Mouse (Mus musculus) liver, embryonic 14.5 days (tissue): Measurements from ENCODE around the gene Xpo6. TPM values are rescaled to one million over a fixed set of nuclear protein-coding genes. Genes with fewer than 3 reads are reported as not detected.

Experiments
- ATAC-seq: fragments of 200-750 bp; cut with Nextera tagmentation; 2 replicates; pipeline ENCODE4 v1.8.0; 2017; ENCODE audit warnings: moderate number of reproducible peaks, mild to moderate bottlenecking, moderate library complexity; ENCODE audit not compliant: insufficient read depth
- DNase-seq, 3 experiments: peaks; one replicate each; pipeline ENCODE4 v3.0.0-alpha.2; 2012 to 2013; ENCODE audit warnings: low read depth in 3 of 3, low spot score in 3 of 3
- H3K27ac ChIP-seq: fragments of 300-500 bp; sonication (generic); 2 replicates; pipeline ENCODE4 v1.5.1; 2014; ENCODE audit warnings: moderate library complexity, mild to moderate bottlenecking, control low read depth, inconsistent platforms
- H3K27me3 ChIP-seq: fragments of 300-500 bp; sonication (generic); 2 replicates; pipeline ENCODE4 v1.6.1; 2014; ENCODE audit warnings: mild to moderate bottlenecking, low read length, moderate library complexity; ENCODE audit not compliant: control insufficient read depth, insufficient read depth
- H3K36me3 ChIP-seq: fragments of 300-500 bp; sonication (generic); replicated peaks from 2 replicates; pipeline ENCODE4 v1.6.1; 2014; ENCODE audit warnings: low read depth; ENCODE audit not compliant: control insufficient read depth, insufficient read depth
- H3K4me1 ChIP-seq, 2 experiments: fragments of 200-500 bp in 1 of 2; fragments of 300-500 bp in 1 of 2; sonication (generic) in 1 of 2; replicated peaks; 2 replicates each; pipeline ENCODE4 v1.6.1; 2012 to 2014; ENCODE audit warnings: antibody characterized with exemption in 1 of 2, inconsistent platforms in 1 of 2, low read length in 1 of 2; ENCODE audit not compliant: control insufficient read depth in 2 of 2, insufficient read depth in 2 of 2
- H3K4me2 ChIP-seq: fragments of 300-500 bp; sonication (generic); 2 replicates; pipeline ENCODE4 v1.6.1; 2014; ENCODE audit warnings: low read depth, mild to moderate bottlenecking, control low read depth, moderate library complexity
- H3K4me3 ChIP-seq, 2 experiments: fragments of 200-500 bp in 1 of 2; fragments of 300-500 bp in 1 of 2; sonication (generic) in 1 of 2; 2 replicates each; pipeline ENCODE4 v1.5.1; 2012 to 2014; ENCODE audit warnings: low read depth in 2 of 2, low read length in 2 of 2, mild to moderate bottlenecking in 2 of 2, control low read depth in 1 of 2, inconsistent platforms in 1 of 2, moderate library complexity in 1 of 2; ENCODE audit not compliant: insufficient read depth in 1 of 2
- H3K9ac ChIP-seq: fragments of 300-500 bp; sonication (generic); replicated peaks from 2 replicates; pipeline ENCODE4 v1.6.1; 2014; ENCODE audit warnings: mild to moderate bottlenecking, control low read depth, moderate library complexity
- H3K9me3 ChIP-seq: fragments of 300-500 bp; sonication (generic); 2 replicates; pipeline ENCODE4 v1.6.1; 2016; ENCODE audit warnings: low read length, mixed read lengths; ENCODE audit not compliant: control insufficient read depth
- CTCF ChIP-seq: IDR thresholded peaks from 2 replicates; pipeline ENCODE4 v1.5.1; 2016; ENCODE audit warnings: antibody characterized with exemption, low read depth, control low read depth
- EP300 ChIP-seq: IDR thresholded peaks from 2 replicates; pipeline ENCODE4 v1.6.1; 2016; ENCODE audit warnings: antibody characterized with exemption, low read depth
- WGBS: fragments of 180-500 bp; shearing (Covaris S2); extraction: QIAGEN DNeasy Blood & Tissue Kit; methylation state at CpG from one replicate; pipeline ENCODE4 v1.1.7; 2014; ENCODE audit not compliant: insufficient replicate concordance; 5-methylcytosine and 5-hydroxymethylcytosine counted together
- polyA plus RNA-seq, 2 experiments: library from polyadenylated mRNA; depleted of rRNA in 1 of 2; stranded (reverse) in 1 of 2; unstranded in 1 of 2; fragments of >200 nt; fragmentation: Nextera tagmentation in 1 of 2; extraction: Ambion mirVana in 1 of 2; gene quantifications; 2 replicates each; pipeline versions ENCODE4 v1.2.1 to v1.2.3; 2012 to 2014

Gene Xpo6
- polyA plus RNA-seq, 2 experiments, result 18.2 to 47.5 TPM

GRCm38 (mm10) chr7:126075058-126075457 lies 125.2 kb downstream of the Xpo6 start:
- no peak for ATAC-seq
- 16% methylated on average over 9 of the region's 9 CpGs for WGBS
- Histone ChIP-seq H3K27ac (no peak overlapping the region), H3K27me3 (peaks cover 4% of the 10 kb centered on the region; the same call in 1 of the 2 replicates), H3K36me3 (no peaks in the 10 kb centered on the region), H3K4me3 (no peak overlapping the region), H3K4me2 (no peak overlapping the region), H3K9ac (no peak overlapping the region), H3K9me3 (no peaks in the 10 kb centered on the region), H3K4me1 (peaks cover 0 to 2% of the 10 kb centered on the region in 2 experiments; a peak in 1 of 4 replicates)
- TF ChIP-seq EP300 (no peak), CTCF (no peak)
- no peak for DNase-seq

- ATAC-seq (no peak), DNase-seq (no peak)
- Histone ChIP-seq H3K36me3 (no peaks in the 10 kb centered on the region), H3K4me3 (no peak overlapping the region), H3K27ac (no peak overlapping the region), H3K27me3 (no peaks in the 10 kb centered on the region), H3K4me1 (peaks cover 0 to 2% of the 10 kb centered on the region in 2 experiments; a peak in 1 of 4 replicates), H3K9me3 (no peaks in the 10 kb centered on the region), H3K9ac (no peak overlapping the region), H3K4me2 (no peak overlapping the region)
- TF ChIP-seq CTCF, result peak; percentile 26; the same call in 1 of the 2 replicates
- TF ChIP-seq EP300, result no peak
- 74% methylated on average over 4 of the region's 4 CpGs for WGBS
Observed at GRCm38 (mm10) chr7:126070321-126070720, 130.0 kb downstream of the Xpo6 start.

GRCm38 (mm10) chr7:126066777-126067176 lies 133.5 kb downstream of the Xpo6 start:
- H3K27me3 ChIP-seq, result no peaks in the 10 kb centered on the region
- DNase-seq (no peak), ATAC-seq (no peak)
- no peak overlapping the region for H3K4me3 ChIP-seq
- H3K4me1 ChIP-seq, result no peaks in the 10 kb centered on the region
- 61% methylated on average over 14 of the region's 14 CpGs for WGBS
- H3K27ac ChIP-seq, result no peak overlapping the region
- H3K36me3 ChIP-seq, result no peaks in the 10 kb centered on the region
- TF ChIP-seq EP300, result no peak
- TF ChIP-seq CTCF, result no peak
- no peak overlapping the region for H3K9ac ChIP-seq
- no peak overlapping the region for H3K4me2 ChIP-seq
- H3K9me3 ChIP-seq, result no peaks in the 10 kb centered on the region

- WGBS, result 48% methylated on average over 5 of the region's 5 CpGs
- Histone ChIP-seq H3K4me3 (no peak overlapping the region), H3K27ac (no peak overlapping the region), H3K4me2 (no peak overlapping the region), H3K27me3 (no peaks in the 10 kb centered on the region), H3K9me3 (no peaks in the 10 kb centered on the region), H3K9ac (no peak overlapping the region), H3K36me3 (no peaks in the 10 kb centered on the region), H3K4me1 (no peaks in the 10 kb centered on the region)
- ATAC-seq, result no peak
- DNase-seq, result no peak
- no peak for TF ChIP-seq EP300
- TF ChIP-seq CTCF, result no peak
Observed at GRCm38 (mm10) chr7:126065243-126065876, 134.9 kb downstream of the Xpo6 start.

- H3K27me3 ChIP-seq, result no peaks in the 10 kb centered on the region
- no peak overlapping the region for H3K4me2 ChIP-seq
- TF ChIP-seq EP300, result no peak
- TF ChIP-seq CTCF, result no peak
- DNase-seq (no peak), ATAC-seq (no peak)
- no peaks in the 10 kb centered on the region for H3K9me3 ChIP-seq
- no peaks in the 10 kb centered on the region for H3K4me1 ChIP-seq
- no peaks in the 10 kb centered on the region for H3K36me3 ChIP-seq
- 73% methylated on average over 4 of the region's 4 CpGs for WGBS
- no peak overlapping the region for H3K4me3 ChIP-seq
- H3K9ac ChIP-seq, result no peak overlapping the region
- H3K27ac ChIP-seq, result no peak overlapping the region
Observed at GRCm38 (mm10) chr7:126062228-126062627, 138.1 kb downstream of the Xpo6 start.
